Mouse (Mus musculus) testis, adult 10 weeks (tissue): ENCODE data around the gene Cep112. TPM values are rescaled to one million over a fixed set of nuclear protein-coding genes. Genes with fewer than 3 reads are reported as not detected.

ENCODE experiments used
- polyA plus RNA-seq: library from polyadenylated mRNA; stranded (reverse); fragments of 350-450 nt; fragmentation: Illumina TruSeq; extraction: RNeasy Lipid Tissue Mini Kit (QIAGEN cat#74804); gene quantifications from one replicate; pipeline ENCODE4 v1.2.3, GENCODE M21; 2014; ENCODE audit warnings: low read depth, low replicate concordance

The Cep112 gene
- 528 TPM for polyA plus RNA-seq

DNA sequence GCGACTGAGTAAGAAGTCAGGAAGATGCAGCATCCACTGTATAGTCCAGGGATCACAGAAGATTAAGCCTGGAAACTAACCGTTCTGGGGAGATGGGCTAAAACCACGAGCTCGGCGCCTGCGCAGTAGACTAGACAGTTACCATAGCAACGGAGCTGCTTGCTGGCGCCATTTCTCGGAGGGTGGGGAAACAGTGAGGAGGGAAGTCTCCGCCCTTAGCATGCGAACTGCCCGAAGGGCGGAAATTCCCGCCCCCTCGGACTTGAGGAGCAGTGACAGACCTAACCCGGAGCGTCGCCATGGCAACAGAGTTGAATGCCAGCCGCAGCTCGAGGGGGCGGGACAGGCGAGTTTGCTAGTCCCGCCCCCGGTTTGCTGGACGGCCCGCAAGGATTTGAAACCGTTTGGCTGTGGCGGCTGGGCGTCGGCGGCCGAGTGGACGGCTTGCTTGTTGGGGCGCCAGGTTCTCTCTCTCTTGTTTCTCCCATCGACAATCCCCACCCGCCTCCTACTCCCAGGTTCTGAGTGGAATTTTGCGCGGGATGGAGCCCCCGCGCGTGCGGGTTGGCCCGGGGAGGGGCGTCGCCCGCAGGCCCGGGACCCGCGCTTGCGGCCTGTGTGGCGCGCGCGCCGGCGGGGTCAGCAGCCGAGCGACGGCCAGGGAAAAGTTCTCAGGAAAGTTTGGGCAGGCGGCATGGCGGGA lies at the start of gene Cep112:
Cep112 (plus strand) TSS at position 304 of the 703 bp plus-strand sequence.

Other genes with a start within 250 kb of the Cep112 start
- gene Apoh, start 81.8 kb upstream of the Cep112 start, polyA plus RNA-seq, result 59.8 TPM
- 4.6 TPM for gene Prkca, start 81.3 kb upstream of the Cep112 start, polyA plus RNA-seq